Mouse (Mus musculus) Patski (cell line): ENCODE data around the gene Bex4. TPM values are rescaled to one million over a fixed set of nuclear protein-coding genes. Genes with fewer than 3 reads are reported as not detected.
"Not testable (repeated sequence)": the region's sequence is repeated elsewhere in the genome, so short reads cannot be mapped to it uniquely, and the experiment has no call there.

Source experiments
- ATAC-seq: fragments of 100-300 bp; one replicate; pipeline ENCODE4 v1.8.0; 2021
- CTCF ChIA-PET: fragments of 350-600 bp; sonication (Branson Sonifier 250); formaldehyde crosslinking; loops from one replicate; lab custom pipeline; 2022; ENCODE audit warnings: inconsistent platforms; lab: Charles Lee
- POLR2A ChIA-PET: fragments of 350-600 bp; sonication (Branson Sonifier 250); formaldehyde crosslinking; loops from one replicate; lab custom pipeline; 2022; ENCODE audit warnings: antibody characterized with exemption, inconsistent platforms; lab: Charles Lee
- DNase-seq: peaks from one replicate; pipeline ENCODE4 v3.0.0-alpha.2; 2011; ENCODE audit warnings: low read depth, low spot score
- H3K27me3 ChIP-seq: fragments of 371-371 bp; one replicate; pipeline ENCODE4 v1.5.1; 2021
- CTCF ChIP-seq: fragments of 100-300 bp; IDR thresholded peaks from one replicate; pipeline ENCODE4 v1.5.1; 2021
- in situ Hi-C: fragments of 300-500 bp; cut with MboI; formaldehyde crosslinking; loops from 3 replicates; pipeline ENCODE4 v1.11.1; 2018; ENCODE audit warnings: low pct_unique_long_range_greater_than_20kb, mixed read lengths
- polyA plus RNA-seq: library from polyadenylated mRNA; unstranded; gene quantifications from one replicate; pipeline ENCODE4 v1.2.3, GENCODE M21; 2021

Gene Bex4
- polyA plus RNA-seq = not detected

- in situ Hi-C loops, CTCF ChIA-PET, DNase-seq, POLR2A ChIA-PET: not testable (repeated sequence)
- ATAC-seq = peak; percentile 26
- peaks cover 17% of the 10 kb centered on the region for H3K27me3 ChIP-seq
Measured at GRCm38 (mm10) chrX:136138827-136139639, at the start of gene Bex4. Gene Bex4 (plus strand): TSS chrX:136138996.

- DNase-seq (no peak), ATAC-seq (no peak)
- TF ChIP-seq CTCF = no peak
- H3K27me3 ChIP-seq = peaks cover 30% of the 10 kb centered on the region
- in situ Hi-C loops = no loop called here
- POLR2A ChIA-PET = no interaction called here
- CTCF ChIA-PET = no interaction called here
Measured at GRCm38 (mm10) chrX:136092497-136093279, 46.1 kb upstream of the Bex4 start.

GRCm38 (mm10) chrX:136094421-136094820 lies 44.4 kb upstream of the Bex4 start:
- H3K27me3 ChIP-seq = peaks cover 30% of the 10 kb centered on the region
- in situ Hi-C loops = no loop called here
- no peak for DNase-seq
- CTCF ChIA-PET = no interaction called here
- ATAC-seq = no peak
- POLR2A ChIA-PET = no interaction called here
- TF ChIP-seq CTCF = no peak

- TF ChIP-seq CTCF = no peak
- no peak for DNase-seq
- in situ Hi-C loops = no loop called here
- ATAC-seq = no peak
- CTCF ChIA-PET = no interaction called here
- POLR2A ChIA-PET = no interaction called here
- peaks cover 24% of the 10 kb centered on the region for H3K27me3 ChIP-seq
Measured at GRCm38 (mm10) chrX:136104046-136104723, 34.6 kb upstream of the Bex4 start.

GRCm38 (mm10) chrX:136104724-136105088 lies 34.1 kb upstream of the Bex4 start:
- no peak for DNase-seq
- POLR2A ChIA-PET = no interaction called here
- peaks cover 26% of the 10 kb centered on the region for H3K27me3 ChIP-seq
- ATAC-seq = no peak
- in situ Hi-C loops = no loop called here
- no peak for TF ChIP-seq CTCF
- CTCF ChIA-PET = no interaction called here

GRCm38 (mm10) chrX:136107942-136108341 lies 30.9 kb upstream of the Bex4 start:
- ChIA-PET CTCF (no interaction called here), POLR2A (no interaction called here)
- peaks cover 30% of the 10 kb centered on the region for H3K27me3 ChIP-seq
- DNase-seq (no peak), ATAC-seq (no peak)
- peak; percentile 73 for TF ChIP-seq CTCF
- in situ Hi-C loops = no loop called here

- ATAC-seq = no peak
- in situ Hi-C loops = no loop called here
- ChIA-PET POLR2A (no interaction called here), CTCF (interaction anchor here (1.0 kb wide), 1 partner anchor 10 kb away, joined by 3 read pairs; no protein-coding TSS in a partner anchor)
- no peak for DNase-seq
- H3K27me3 ChIP-seq = peaks cover 38% of the 10 kb centered on the region
- TF ChIP-seq CTCF = no peak
Measured at GRCm38 (mm10) chrX:136115015-136115414, 23.8 kb upstream of the Bex4 start.

- ATAC-seq (no peak), DNase-seq (no peak)
Measured at GRCm38 (mm10) chrX:136115419-136115961, 23.3 kb upstream of the Bex4 start.

GRCm38 (mm10) chrX:136127038-136127743 lies 11.6 kb upstream of the Bex4 start:
- ChIA-PET POLR2A (no interaction called here), CTCF (interaction anchor here (1.2 to 1.6 kb wide), 2 partner anchors 10 to 14 kb away, joined by 3 read pairs; no protein-coding TSS in a partner anchor)
- no peak for TF ChIP-seq CTCF
- DNase-seq (no peak), ATAC-seq (no peak)
- in situ Hi-C loops = no loop called here
- peaks cover 40% of the 10 kb centered on the region for H3K27me3 ChIP-seq

More at GRCm38 (mm10) chrX:136115419-136115961, 23.3 kb upstream of the Bex4 start:
- ChIA-PET CTCF (no interaction called here), POLR2A (no interaction called here)
- in situ Hi-C loops = no loop called here
- peaks cover 37% of the 10 kb centered on the region for H3K27me3 ChIP-seq
- TF ChIP-seq CTCF = no peak

- no peak for ATAC-seq
Measured at GRCm38 (mm10) chrX:136127744-136128064, 11.1 kb upstream of the Bex4 start.

More at GRCm38 (mm10) chrX:136127744-136128064, 11.1 kb upstream of the Bex4 start:
- POLR2A ChIA-PET = no interaction called here
- in situ Hi-C loops = no loop called here
- DNase-seq = no peak
- CTCF ChIA-PET = interaction anchor here (1.6 kb wide), 1 partner anchor 15 kb away, joined by 3 read pairs; no protein-coding TSS in a partner anchor
- H3K27me3 ChIP-seq = peaks cover 45% of the 10 kb centered on the region
- peak; percentile 70 for TF ChIP-seq CTCF
